ENCODE assay signal across 8 mouse cellular contexts in the genomic region with DNA sequence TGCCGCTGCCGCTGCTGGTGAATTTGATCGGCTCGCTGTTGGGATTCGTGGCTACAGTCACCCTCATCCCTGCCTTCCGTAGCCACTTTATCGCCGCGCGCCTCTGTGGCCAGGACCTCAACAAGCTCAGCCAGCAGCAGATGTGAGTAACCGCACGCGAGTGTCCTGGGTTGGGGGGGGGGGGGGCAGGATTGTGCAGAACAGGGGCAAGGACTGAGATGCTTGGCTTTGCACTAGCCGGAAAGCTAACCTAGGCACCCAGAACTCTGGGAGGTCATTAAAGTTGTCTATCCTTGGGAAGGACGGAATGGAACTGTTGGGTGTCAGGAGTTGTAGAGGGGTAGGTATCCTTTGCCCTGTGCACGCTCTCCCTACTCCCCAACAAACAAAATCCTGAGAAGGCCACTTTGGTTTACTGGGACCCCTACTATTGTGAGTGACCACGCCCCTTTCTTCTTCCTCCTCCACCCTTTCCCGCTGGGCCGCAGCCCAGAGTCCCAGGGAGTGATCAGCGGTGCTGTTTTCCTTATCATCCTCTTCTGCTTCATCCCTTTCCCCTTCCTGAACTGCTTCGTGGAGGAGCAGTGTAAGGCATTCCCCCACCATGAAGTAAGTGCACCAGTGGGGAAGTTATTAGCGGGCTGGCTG. TPM values are rescaled to one million over a fixed set of nuclear protein-coding genes. Genes with fewer than 3 reads are reported as not detected.
A peak's percentile ranks its signal among the peaks of the same experiment; 100 is the strongest.
DNase-seq lines count a peak whose midpoint lies in the region; ATAC-seq and TF ChIP-seq lines count a peak whose summit lies in the region.

No protein-coding gene starts in this region.

- no peak for TF ChIP-seq CTCF in G1E (IDR thresholded peaks at IDR 0.05; ENCODE audit: low read depth, low read length)
- no peak for TF ChIP-seq CTCF in hindbrain, postnatal 0 days (IDR thresholded peaks at IDR 0.05; ENCODE audit: low read depth)

- H3K27me3 ChIP-seq in G1E (ENCODE audit: insufficient read depth, low read length) = no peaks in the 10 kb centered on the region
- H3K27me3 ChIP-seq in forebrain, embryonic 14.5 days (replicated peaks; ENCODE audit: control insufficient read depth, insufficient read depth, low read length) = no peaks in the 10 kb centered on the region
- no peaks in the 10 kb centered on the region for H3K27me3 ChIP-seq in hindbrain, postnatal 0 days (ENCODE audit: insufficient read depth, low read length)
- H3K27me3 ChIP-seq in lung, embryonic 15.5 days = no peaks in the 10 kb centered on the region
- no peaks in the 10 kb centered on the region for H3K27me3 ChIP-seq in stomach, embryonic 14.5 days (ENCODE audit: control insufficient read depth, insufficient read depth, low read length)

- H3K36me3 ChIP-seq in G1E (replicated peaks) = peaks cover 42% of the 10 kb centered on the region
- peaks cover 20% of the 10 kb centered on the region for H3K36me3 ChIP-seq in forebrain, embryonic 14.5 days (ENCODE audit: control insufficient read depth, insufficient read depth, low read length)
- H3K36me3 ChIP-seq in hindbrain, postnatal 0 days (ENCODE audit: insufficient read depth, low read length) = peaks cover 23% of the 10 kb centered on the region; the same call in 1 of the 2 replicates
- peaks cover 30% of the 10 kb centered on the region for H3K36me3 ChIP-seq in lung, embryonic 15.5 days
- peaks cover 25% of the 10 kb centered on the region for H3K36me3 ChIP-seq in stomach, embryonic 14.5 days (ENCODE audit: control insufficient read depth, insufficient read depth, low read length)

- peak overlapping the region; percentile 80 for H3K27ac ChIP-seq in forebrain, embryonic 14.5 days (ENCODE audit: low read depth, low read length)
- H3K27ac ChIP-seq in hindbrain, postnatal 0 days = peak overlapping the region; percentile 85
- peak overlapping the region; percentile 94 for H3K27ac ChIP-seq in lung, embryonic 15.5 days
- peak overlapping the region; percentile 86 for H3K27ac ChIP-seq in stomach, embryonic 14.5 days (ENCODE audit: low read length)

- H3K4me3 ChIP-seq in G1E (ENCODE audit: low read depth, low read length) = peak overlapping the region; percentile 90
- peak overlapping the region; percentile 62 for H3K4me3 ChIP-seq in forebrain, embryonic 14.5 days (ENCODE audit: low read depth, low read length)
- H3K4me3 ChIP-seq in hindbrain, postnatal 0 days (ENCODE audit: low read length) = peak overlapping the region; percentile 84
- H3K4me3 ChIP-seq in lung, embryonic 15.5 days = peak overlapping the region; percentile 66
- peak overlapping the region; percentile 62 for H3K4me3 ChIP-seq in stomach, embryonic 14.5 days (ENCODE audit: low read depth, low read length)

- DNase-seq in 3T3-L1 (ENCODE audit: low read depth, low spot score) (peak; percentile 40), G1E (ENCODE audit: low spot score) (peak; percentile 34)
- DNase-seq in forebrain, embryonic 14.5 days (ENCODE audit: low spot score) = peak; percentile 46
- no peak for DNase-seq in hindbrain, postnatal 0 days (ENCODE audit: low spot score)
- DNase-seq in layer of hippocampus, adult 8-10 months (ENCODE audit: low spot score in 2 of 2) = no peak
- DNase-seq in adrenal gland, postnatal 4 days (ENCODE audit: low spot score in 2 of 2) = no peak

- H3K9ac ChIP-seq in forebrain, embryonic 14.5 days (ENCODE audit: low read length) = peak overlapping the region; percentile 77
- H3K9ac ChIP-seq in hindbrain, postnatal 0 days (replicated peaks; ENCODE audit: low read length) = peak overlapping the region; percentile 80
- H3K9ac ChIP-seq in lung, embryonic 15.5 days = peak overlapping the region; percentile 79
- H3K9ac ChIP-seq in stomach, embryonic 14.5 days (replicated peaks; ENCODE audit: low read depth, low read length) = peak overlapping the region; percentile 69

- peak overlapping the region; percentile 62 for H3K4me2 ChIP-seq in forebrain, embryonic 14.5 days (ENCODE audit: low read length)
- H3K4me2 ChIP-seq in hindbrain, postnatal 0 days (ENCODE audit: low read depth, low read length) = peak overlapping the region; percentile 76
- H3K4me2 ChIP-seq in lung, embryonic 15.5 days = peak overlapping the region; percentile 76
- H3K4me2 ChIP-seq in stomach, embryonic 14.5 days (replicated peaks; ENCODE audit: low read depth, low read length) = peak overlapping the region; percentile 74

- no peaks in the 10 kb centered on the region for H3K9me3 ChIP-seq in G1E (replicated peaks)
- no peaks in the 10 kb centered on the region for H3K9me3 ChIP-seq in forebrain, embryonic 14.5 days (replicated peaks; ENCODE audit: control insufficient read depth, low read length)
- no peaks in the 10 kb centered on the region for H3K9me3 ChIP-seq in hindbrain, postnatal 0 days (ENCODE audit: low read length)
- H3K9me3 ChIP-seq in lung, embryonic 15.5 days = no peaks in the 10 kb centered on the region
- H3K9me3 ChIP-seq in stomach, embryonic 14.5 days (ENCODE audit: control insufficient read depth, low read depth, low read length) = no peaks in the 10 kb centered on the region

- peak; percentile 24; the same call in 1 of the 2 replicates for ATAC-seq in G1E (ENCODE audit: extremely low read depth, insufficient number of reproducible peaks, low FRiP score, poor library complexity, severe bottlenecking)
- peak; percentile 38 for ATAC-seq in forebrain, embryonic 14.5 days
- ATAC-seq in hindbrain, postnatal 0 days = peak; percentile 28
- ATAC-seq in lung, embryonic 15.5 days (ENCODE audit: borderline replicate concordance, extremely low read depth, low FRiP score, low TSS enrichment) = peak; percentile 48
- ATAC-seq in stomach, embryonic 14.5 days (ENCODE audit: insufficient number of reproducible peaks, insufficient read depth, low FRiP score, low read depth) = peak; percentile 42; the same call in 1 of the 2 replicates

- peaks cover 33% of the 10 kb centered on the region for H3K4me1 ChIP-seq in G1E (ENCODE audit: insufficient read depth, low read depth, low read length)
- peaks cover 8% of the 10 kb centered on the region for H3K4me1 ChIP-seq in forebrain, embryonic 14.5 days (ENCODE audit: control insufficient read depth, insufficient read depth, low read length)
- 0 out of 2 replicates have a peak, but pooled peaks cover 10% of the 10 kb centered on the region for H3K4me1 ChIP-seq in hindbrain, postnatal 0 days (ENCODE audit: insufficient read depth, low read length)
- H3K4me1 ChIP-seq in lung, embryonic 15.5 days = peaks cover 5% of the 10 kb centered on the region
- peaks cover 13% of the 10 kb centered on the region for H3K4me1 ChIP-seq in stomach, embryonic 14.5 days (ENCODE audit: control insufficient read depth, insufficient read depth, low read length)

- WGBS in forebrain, embryonic 14.5 days = 0% methylated on average over 22 of the region's 22 CpGs
- under 1% methylated on average over 22 of the region's 22 CpGs for WGBS in hindbrain, postnatal 0 days
- WGBS in lung, embryonic 15.5 days = under 1% methylated on average over 22 of the region's 22 CpGs
- WGBS in stomach, embryonic 14.5 days = under 1% methylated on average over 22 of the region's 22 CpGs

RNA-seq across cellular contexts. Expression of gene Dpagt1, which starts 1.4 kb away (rescaled TPM):
- total RNA-seq in G1E (2014; fragmentation: Nextera tagmentation) = 33.6 and 36.5 TPM in 2 replicates
- total RNA-seq in G1E (2017) = 11.8 and 12.3 TPM in 2 replicates
- 6.5 and 6.8 TPM in 2 replicates for polyA plus RNA-seq in G1E (2012)
- polyA plus RNA-seq in forebrain, embryonic 14.5 days (2014; fragmentation: Nextera tagmentation; extraction: Ambion mirVana) = 38.2 and 39.7 TPM in 2 replicates
- total RNA-seq in hindbrain, postnatal 0 days (2014; rRNA removed) = 16.4 and 24.6 TPM in 2 replicates
- 30.9 and 34.9 TPM in 2 replicates for polyA plus RNA-seq in hindbrain, postnatal 0 days (2015; fragmentation: Nextera tagmentation; extraction: Ambion mirVana)
- polyA plus RNA-seq in lung, embryonic 15.5 days (2015; fragmentation: Nextera tagmentation; extraction: Ambion mirVana) = 33.5 and 36.5 TPM in 2 replicates
- polyA plus RNA-seq in stomach, embryonic 14.5 days (2014; fragmentation: Nextera tagmentation; extraction: Ambion mirVana) = 44.5 and 46.7 TPM in 2 replicates
- 10 to 100 TPM; 15.1 to 19.7 (median 16.1) TPM for total RNA-seq in layer of hippocampus, adult 8-10 months (2022)
- 10 to 100 TPM; 32.3 to 36.2 TPM for total RNA-seq in adrenal gland, postnatal 4 days (2021)

RNA-seq across cellular contexts. Expression of gene C2cd2l, which starts 7.1 kb away (rescaled TPM):
- total RNA-seq in G1E (2014; fragmentation: Nextera tagmentation) (9.5 and 19.3 TPM in 2 replicates), G1E (2017) (6.3 TPM in 2 replicates)
- 35.8 and 40.9 TPM in 2 replicates for polyA plus RNA-seq in G1E (2012)
- 16.3 and 22.2 TPM in 2 replicates for polyA plus RNA-seq in forebrain, embryonic 14.5 days (2014; fragmentation: Nextera tagmentation; extraction: Ambion mirVana)
- total RNA-seq in hindbrain, postnatal 0 days (2014; rRNA removed) = 50.5 and 55.6 TPM in 2 replicates
- 19.6 and 22.8 TPM in 2 replicates for polyA plus RNA-seq in hindbrain, postnatal 0 days (2015; fragmentation: Nextera tagmentation; extraction: Ambion mirVana)
- 6.8 and 8.5 TPM in 2 replicates for polyA plus RNA-seq in lung, embryonic 15.5 days (2015; fragmentation: Nextera tagmentation; extraction: Ambion mirVana)
- polyA plus RNA-seq in stomach, embryonic 14.5 days (2014; fragmentation: Nextera tagmentation; extraction: Ambion mirVana) = 5.7 and 9.6 TPM in 2 replicates
- 100 to 1,000 TPM; 177 to 228 (median 205) TPM for total RNA-seq in layer of hippocampus, adult 8-10 months (2022)
- total RNA-seq in adrenal gland, postnatal 4 days (2021) = 10 to 100 TPM; 28.9 to 31.8 TPM

RNA-seq across cellular contexts. Expression of gene H2afx, which starts 7.3 kb away (rescaled TPM):
- total RNA-seq in G1E (2014; fragmentation: Nextera tagmentation) = 227 and 235 TPM in 2 replicates
- total RNA-seq in G1E (2017) = 240 and 251 TPM in 2 replicates
- polyA plus RNA-seq in G1E (2012) = 762 and 998 TPM in 2 replicates
- polyA plus RNA-seq in forebrain, embryonic 14.5 days (2014; fragmentation: Nextera tagmentation; extraction: Ambion mirVana) = 215 and 240 TPM in 2 replicates
- total RNA-seq in hindbrain, postnatal 0 days (2014; rRNA removed) = 272 and 314 TPM in 2 replicates
- polyA plus RNA-seq in hindbrain, postnatal 0 days (2015; fragmentation: Nextera tagmentation; extraction: Ambion mirVana) = 123 and 136 TPM in 2 replicates
- 357 and 365 TPM in 2 replicates for polyA plus RNA-seq in lung, embryonic 15.5 days (2015; fragmentation: Nextera tagmentation; extraction: Ambion mirVana)
- polyA plus RNA-seq in stomach, embryonic 14.5 days (2014; fragmentation: Nextera tagmentation; extraction: Ambion mirVana) = 289 and 335 TPM in 2 replicates
- 10 to 100 TPM; 40.3 to 44.3 (median 41.6) TPM for total RNA-seq in layer of hippocampus, adult 8-10 months (2022)
- total RNA-seq in adrenal gland, postnatal 4 days (2021) = 100 to 1,000 TPM; 146 to 165 TPM

RNA-seq across cellular contexts. Expression of gene Hmbs, which starts 16.8 kb away (rescaled TPM):
- total RNA-seq in G1E (2014; fragmentation: Nextera tagmentation) (82.7 and 175 TPM in 2 replicates), G1E (2017) (108 and 148 TPM in 2 replicates)
- 86.9 and 90.1 TPM in 2 replicates for polyA plus RNA-seq in G1E (2012)
- 68.5 and 74.3 TPM in 2 replicates for polyA plus RNA-seq in forebrain, embryonic 14.5 days (2014; fragmentation: Nextera tagmentation; extraction: Ambion mirVana)
- total RNA-seq in hindbrain, postnatal 0 days (2014; rRNA removed) = 38.7 and 38.8 TPM in 2 replicates
- 64.3 and 67.3 TPM in 2 replicates for polyA plus RNA-seq in hindbrain, postnatal 0 days (2015; fragmentation: Nextera tagmentation; extraction: Ambion mirVana)
- 123 and 135 TPM in 2 replicates for polyA plus RNA-seq in lung, embryonic 15.5 days (2015; fragmentation: Nextera tagmentation; extraction: Ambion mirVana)
- 112 and 130 TPM in 2 replicates for polyA plus RNA-seq in stomach, embryonic 14.5 days (2014; fragmentation: Nextera tagmentation; extraction: Ambion mirVana)
- total RNA-seq in layer of hippocampus, adult 8-10 months (2022) = 10 to 100 TPM; 20.2 to 26.9 (median 25.3) TPM
- 100 to 1,000 TPM; 118 to 136 TPM for total RNA-seq in adrenal gland, postnatal 4 days (2021)

RNA-seq across cellular contexts. Expression of gene Hinfp, which starts 21.7 kb away (rescaled TPM):
- 26.3 and 46.1 TPM in 2 replicates for total RNA-seq in G1E (2014; fragmentation: Nextera tagmentation)
- total RNA-seq in G1E (2017) = 22.0 and 23.1 TPM in 2 replicates
- polyA plus RNA-seq in G1E (2012) = 5.4 and 8.4 TPM in 2 replicates
- 18.4 and 24.8 TPM in 2 replicates for polyA plus RNA-seq in forebrain, embryonic 14.5 days (2014; fragmentation: Nextera tagmentation; extraction: Ambion mirVana)
- 28.4 and 38.6 TPM in 2 replicates for total RNA-seq in hindbrain, postnatal 0 days (2014; rRNA removed)
- polyA plus RNA-seq in hindbrain, postnatal 0 days (2015; fragmentation: Nextera tagmentation; extraction: Ambion mirVana) = 14.8 and 15.2 TPM in 2 replicates
- 21.4 and 21.7 TPM in 2 replicates for polyA plus RNA-seq in lung, embryonic 15.5 days (2015; fragmentation: Nextera tagmentation; extraction: Ambion mirVana)
- 21.3 and 23.4 TPM in 2 replicates for polyA plus RNA-seq in stomach, embryonic 14.5 days (2014; fragmentation: Nextera tagmentation; extraction: Ambion mirVana)
- 10 to 100 TPM; 32.0 to 40.3 (median 38.4) TPM for total RNA-seq in layer of hippocampus, adult 8-10 months (2022)
- 10 to 100 TPM; 33.4 to 34.5 TPM for total RNA-seq in adrenal gland, postnatal 4 days (2021)

Comparison
In these comparisons a context has a peak if more than half of its experiments do, and no peak if none do; other contexts are left out.
1. DNase-seq: peak in 3T3-L1 (single experiment), G1E (single experiment) and forebrain, embryonic 14.5 days (single experiment); none in hindbrain, postnatal 0 days (single experiment), layer of hippocampus, adult 8-10 months (0 of 2) and adrenal gland, postnatal 4 days (0 of 2).
2. Peak in every context shown above with its lines, with median percentiles within 50 percentile points of each other: ATAC-seq, H3K4me3 ChIP-seq, H3K27ac ChIP-seq, H3K4me2 ChIP-seq and H3K9ac ChIP-seq.